Mouse (Mus musculus): ENCODE measurements around the gene Slc9a6.

The Slc9a6 gene

DNA sequence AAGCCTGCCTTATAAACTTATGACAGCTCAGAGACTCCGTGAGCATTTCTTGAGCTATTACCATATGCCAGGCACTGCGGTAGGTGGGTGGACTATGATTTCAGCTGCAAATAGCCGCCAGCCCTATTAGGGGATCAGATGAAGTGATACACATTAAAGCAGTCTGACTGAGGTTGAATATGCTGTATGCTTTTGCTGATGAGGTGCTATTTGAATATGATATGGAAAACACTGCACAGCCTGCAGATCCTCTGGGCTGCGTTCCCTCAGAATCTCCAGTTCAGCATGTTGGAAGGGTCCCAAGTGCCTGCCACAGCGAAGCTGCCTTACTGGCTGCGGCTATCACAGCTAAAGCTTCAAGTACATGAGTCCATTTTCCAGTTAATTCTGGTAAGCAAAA, 57.7 kb downstream of the Slc9a6 start:
- DNase-seq, result peak; percentile 58

DNA sequence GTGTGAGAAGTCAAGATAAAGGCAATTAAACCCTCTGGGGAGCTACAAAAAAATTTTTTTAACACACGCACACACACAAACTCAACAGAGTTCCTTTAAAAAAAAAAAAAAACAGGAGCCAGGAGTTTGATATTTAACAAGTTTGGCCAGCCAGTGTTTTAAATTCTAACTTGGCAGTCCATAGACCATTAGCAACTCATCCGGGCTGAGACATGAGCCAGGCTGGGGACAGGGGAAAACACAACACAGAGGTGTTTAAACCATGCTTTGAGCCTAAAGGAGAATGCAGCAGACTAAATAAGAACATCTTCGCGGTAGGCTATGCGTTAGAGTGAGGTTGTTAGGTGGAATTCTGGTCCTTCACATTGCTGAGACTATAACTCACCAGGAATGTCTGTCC, 58.5 kb downstream of the Slc9a6 start:
- no peak for DNase-seq

DNA sequence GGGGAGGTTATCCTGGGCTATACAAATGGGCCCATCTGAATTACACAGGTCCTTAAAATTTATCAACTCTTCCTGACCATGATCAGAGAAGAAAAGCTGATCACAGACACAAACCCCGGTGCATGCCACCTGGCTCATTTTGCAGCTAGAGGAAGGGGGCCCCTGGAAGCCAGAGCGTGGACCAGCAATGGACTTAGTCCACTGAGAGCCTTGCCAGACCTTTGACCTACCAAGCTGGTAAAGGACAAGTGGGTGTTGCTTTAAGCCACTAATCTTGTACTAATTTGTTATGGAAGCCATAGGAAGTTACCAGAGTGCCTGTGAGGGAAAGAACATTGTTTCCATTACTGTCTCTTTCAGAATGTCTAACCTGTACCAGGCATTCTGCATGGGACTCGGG, 58.9 kb downstream of the Slc9a6 start:
- DNase-seq, result no peak

DNA sequence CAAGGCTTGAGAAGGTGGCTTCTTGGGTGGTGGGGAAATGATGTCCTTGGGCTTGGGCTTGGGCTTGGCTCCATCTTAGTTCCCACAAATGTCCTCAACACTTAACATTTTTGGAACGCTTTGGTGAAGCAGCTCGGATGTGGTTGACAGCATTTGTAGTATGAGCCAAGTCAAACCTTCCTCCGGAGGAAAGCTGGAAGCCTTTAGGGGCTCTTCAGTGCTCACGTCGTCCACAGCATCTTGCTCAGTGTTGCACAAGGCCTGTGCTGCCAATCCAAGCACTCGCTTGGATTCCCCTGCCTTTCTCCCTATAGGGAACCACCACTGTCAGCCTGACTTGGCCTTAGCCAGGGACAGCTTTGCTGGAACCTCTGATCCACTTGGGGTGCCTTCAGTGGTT, 66.0 kb downstream of the Slc9a6 start:
- DNase-seq, result peak; percentile 47

DNA sequence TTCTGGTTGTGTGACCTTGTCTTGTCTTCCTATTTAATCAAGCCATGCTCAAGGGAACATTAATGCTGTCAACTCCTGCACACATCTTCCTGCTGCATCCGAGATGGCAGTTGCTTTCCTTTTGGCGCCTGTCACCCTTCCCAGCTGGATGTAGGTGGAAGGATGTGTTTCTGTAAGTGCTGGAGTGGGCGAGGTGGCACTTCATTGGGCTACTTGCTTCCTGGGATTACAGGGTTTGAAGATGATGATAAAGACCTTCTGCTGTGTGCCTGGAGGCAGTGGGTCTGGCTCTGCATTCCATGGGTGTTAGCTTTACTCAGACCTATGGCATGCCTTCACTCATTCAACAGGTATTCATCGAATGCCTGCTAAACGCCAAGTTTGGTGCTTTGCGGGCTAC, 68.2 kb downstream of the Slc9a6 start:
- DNase-seq, result no peak

DNA sequence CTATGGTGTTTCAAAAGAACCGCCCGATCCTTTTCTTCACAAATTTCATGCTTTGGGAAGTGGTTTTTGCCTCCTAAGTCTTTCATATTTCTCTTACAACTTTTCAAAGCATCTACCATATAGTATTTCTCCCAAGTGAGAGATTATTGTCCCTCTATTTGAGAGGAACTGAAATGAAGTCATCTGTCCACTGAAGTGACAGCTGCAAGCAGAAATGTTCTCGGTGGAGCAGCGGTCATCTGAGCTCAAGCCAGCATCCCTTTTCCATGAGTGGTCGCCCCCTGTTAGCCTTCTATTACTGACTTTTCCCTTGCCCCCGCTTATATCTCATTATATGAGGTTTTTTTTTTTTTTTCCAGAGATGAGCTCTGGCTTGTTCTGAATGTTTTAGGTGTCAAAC, 69.5 kb downstream of the Slc9a6 start:
- no peak for DNase-seq

DNA sequence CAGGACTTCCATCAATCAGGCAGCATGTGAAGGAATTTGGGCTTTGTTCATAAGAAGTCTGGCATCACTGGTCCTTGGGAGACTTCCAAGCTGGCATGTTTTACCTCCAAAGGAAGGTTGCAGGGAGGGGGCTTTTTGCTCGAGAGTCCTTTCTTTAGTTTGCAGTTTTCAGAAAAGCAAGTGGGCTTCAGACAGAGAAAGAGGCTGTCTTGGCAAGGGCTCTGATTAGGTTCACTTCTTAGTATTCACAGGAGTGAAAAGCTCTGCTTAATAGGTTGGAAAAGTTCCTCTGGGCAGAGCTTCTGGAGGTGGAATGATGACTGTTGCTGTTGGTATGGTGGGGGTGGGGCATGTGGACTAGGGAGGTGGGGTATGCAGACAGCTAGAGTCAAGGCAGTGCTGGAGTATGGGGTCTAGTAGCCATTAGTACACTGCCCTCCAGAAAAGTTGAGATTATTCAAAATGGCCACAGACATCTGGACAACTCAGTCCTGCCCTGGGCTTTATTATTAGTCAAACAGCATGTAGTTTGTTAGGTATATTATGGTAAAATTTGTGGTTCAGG, 72.7 kb downstream of the Slc9a6 start:
- DNase-seq, result no peak

DNA sequence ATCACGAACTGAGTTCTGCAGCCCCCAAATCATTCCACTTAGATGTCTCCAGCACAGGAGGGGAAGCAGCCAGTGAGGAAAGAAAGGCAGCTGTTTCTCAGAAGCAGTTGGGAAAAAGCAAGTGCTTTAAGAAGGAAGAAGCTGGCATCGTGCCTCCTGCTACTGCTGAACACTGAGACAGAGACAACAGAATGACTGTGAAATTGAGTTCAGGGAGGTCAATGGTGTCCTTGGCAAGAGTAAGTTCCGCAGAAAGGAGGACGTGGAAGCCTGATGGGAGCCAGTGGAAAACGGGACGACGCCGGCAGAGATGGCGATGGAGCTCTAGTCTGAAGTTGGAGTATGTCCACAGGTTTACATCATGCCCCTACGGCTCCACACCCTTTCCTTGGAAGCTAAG, 74.0 kb downstream of the Slc9a6 start:
- peak; percentile 65 for DNase-seq

DNA sequence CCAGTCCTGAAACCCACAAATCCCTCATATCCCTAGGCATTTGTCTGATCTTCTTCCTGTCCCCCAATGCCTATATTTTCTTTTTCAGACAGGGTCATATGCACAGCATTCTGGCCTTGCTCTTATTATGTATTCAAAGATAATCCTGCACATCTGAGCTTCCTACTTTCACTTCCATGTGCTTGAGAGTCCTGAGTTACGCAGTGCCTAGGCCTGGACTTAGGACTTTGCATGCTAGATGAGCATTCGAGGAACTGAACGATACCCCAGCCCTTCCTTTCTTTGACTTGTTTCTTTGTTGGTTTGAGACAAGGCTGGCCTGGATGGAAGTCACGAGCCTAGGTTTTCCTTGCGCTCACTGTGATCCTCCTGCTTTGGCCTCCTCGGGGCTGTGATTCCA, 83.0 kb downstream of the Slc9a6 start:
- no peak for DNase-seq

DNA sequence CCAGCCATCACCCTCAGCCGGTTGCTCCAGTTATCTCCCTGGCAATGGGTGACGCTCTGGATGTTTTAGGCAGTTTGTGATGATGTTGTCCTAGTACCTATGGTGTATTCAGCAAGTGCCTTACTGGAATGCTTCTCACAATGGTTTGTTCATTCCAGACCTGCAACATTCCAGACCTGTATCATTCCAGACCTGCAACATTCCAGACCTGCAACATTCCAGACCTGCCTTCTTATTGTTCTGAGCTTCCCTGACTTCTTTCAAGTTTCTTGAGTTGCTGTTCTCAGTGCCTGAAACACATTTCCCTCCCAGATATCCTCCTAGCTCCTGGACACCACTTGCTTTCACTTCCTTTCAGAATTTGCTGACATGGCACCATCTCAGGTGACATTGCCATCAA, 85.0 kb downstream of the Slc9a6 start:
- no peak for DNase-seq

DNA sequence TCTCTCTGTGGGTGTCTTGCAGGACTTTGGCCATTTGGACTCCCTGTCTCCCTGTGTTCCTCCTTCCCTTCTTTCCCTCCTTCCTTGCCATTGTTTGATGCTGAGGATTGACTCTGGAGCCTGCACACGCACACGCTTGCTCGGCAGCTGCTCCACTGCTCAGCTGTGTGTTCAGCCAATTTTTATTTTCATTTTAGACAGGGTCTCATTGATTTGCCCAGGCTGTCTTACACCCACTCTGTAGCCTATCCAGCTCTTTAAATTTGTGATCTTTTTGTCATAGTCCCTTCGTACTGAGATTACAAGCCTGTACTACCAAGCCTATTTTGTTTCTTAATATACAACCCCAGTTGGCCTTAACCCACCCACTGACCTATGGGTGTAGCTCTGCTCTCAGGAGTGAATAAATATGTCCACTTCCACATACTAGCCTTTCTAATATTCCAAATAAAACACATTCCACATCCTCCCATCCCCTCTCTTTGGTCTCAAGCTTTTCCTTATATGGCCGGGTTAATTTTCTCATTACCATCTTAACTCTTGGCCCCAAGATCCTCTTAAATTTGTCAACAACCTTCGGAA, 87.7 kb downstream of the Slc9a6 start:
- DNase-seq, result peak; percentile 35

DNA sequence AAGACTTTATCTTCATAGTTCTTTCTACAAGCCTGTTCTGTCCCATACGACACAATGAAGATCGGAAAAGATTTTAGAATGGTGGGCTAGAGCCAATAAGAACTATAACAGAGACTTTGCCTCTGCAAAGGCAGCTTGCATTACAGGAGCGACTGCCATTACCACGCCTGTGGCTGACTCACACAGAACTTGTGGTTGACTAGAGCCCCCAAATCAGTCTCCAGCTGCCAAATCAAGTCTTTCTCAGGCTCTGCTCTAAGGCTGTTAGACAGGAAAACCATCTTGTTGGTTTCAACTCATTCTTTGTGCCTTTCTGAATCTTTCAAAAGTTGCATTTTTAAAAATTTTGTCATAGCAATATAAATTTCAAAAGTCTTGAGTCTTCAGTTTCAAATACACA, 88.3 kb downstream of the Slc9a6 start:
- DNase-seq, result peak; percentile 9

DNA sequence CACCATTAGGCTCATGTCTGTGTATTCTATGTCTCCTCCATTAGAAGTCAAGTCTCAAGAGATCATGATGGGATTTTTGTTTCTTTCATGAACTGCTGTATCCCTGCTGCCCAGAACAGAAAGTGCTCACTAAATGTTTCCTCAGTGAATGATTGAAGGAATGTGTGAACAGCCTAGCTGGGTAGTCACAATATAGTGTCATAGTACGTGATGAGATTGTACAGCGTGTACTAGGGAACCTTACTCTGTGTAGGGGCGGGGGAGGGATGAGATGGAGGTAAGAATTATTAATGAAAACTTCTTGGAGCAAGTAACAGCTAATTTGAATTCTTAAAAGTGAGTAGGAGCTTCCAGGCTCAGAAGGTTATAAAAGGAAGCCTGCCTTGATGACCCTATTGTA, 91.7 kb downstream of the Slc9a6 start:
- DNase-seq, result no peak

DNA sequence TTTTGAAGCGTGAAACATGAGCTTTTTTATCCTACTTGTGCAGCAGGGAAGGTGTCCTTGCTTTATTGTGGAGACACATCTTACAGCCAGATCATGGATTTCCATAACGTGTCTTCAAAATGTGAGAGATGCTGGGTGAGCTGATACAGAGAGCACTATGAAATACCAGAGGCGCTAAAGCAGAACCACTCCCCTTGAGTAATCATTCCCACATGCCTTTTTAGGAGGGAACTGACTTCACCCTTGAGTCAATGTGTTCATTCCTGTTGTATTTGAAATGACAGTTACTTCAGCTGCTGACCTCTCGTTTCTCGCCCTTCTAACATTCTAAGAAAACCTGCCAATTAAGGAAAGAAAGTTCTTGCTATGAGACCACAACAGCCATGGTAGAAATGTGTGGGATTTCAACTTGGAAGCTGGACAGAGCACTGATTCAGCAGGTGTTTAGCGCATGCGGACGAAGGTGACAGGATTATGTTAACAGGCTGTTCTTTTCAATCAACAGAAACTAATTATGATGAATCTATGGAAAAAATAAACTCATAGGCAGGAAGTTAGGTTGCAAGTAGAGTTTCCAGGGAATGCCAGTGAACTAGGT, 94.5 kb downstream of the Slc9a6 start:
- DNase-seq, result peak; percentile 2

DNA sequence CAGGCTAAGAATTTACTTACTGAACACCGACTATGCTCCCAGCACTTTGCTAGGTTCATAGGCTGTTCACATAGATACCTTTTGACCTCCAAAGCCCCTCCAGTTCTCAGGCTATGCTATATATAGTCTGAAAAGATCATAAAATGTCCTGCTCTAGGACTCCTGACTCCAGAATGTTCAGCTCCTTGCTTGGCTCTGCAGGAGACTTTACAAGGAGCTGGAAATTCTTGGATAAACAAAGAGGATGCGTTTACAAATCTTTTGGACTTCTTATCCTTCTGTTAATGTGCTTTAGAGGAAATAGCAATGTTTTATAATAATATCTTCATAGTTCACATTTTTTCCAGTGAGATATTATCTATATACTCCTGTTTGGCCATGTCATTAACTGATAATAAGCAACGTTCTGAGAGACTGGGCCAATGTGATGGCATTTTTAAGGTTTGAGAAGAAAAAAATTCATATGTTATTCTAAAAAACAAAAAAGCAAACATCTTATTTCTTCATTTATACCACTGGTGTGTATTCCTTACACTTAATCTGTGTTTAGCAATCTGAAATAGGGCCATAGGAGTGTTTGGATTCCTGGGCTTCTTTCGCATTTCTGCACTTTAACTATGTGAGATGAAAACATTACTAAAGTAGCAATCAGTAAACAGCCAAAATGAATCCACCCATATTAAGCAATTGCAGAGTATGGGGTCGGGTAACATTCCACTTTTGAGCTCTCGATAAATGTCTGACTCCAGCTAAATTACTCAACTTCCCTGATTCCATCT, 99.2 kb downstream of the Slc9a6 start:
- peak; percentile 3 for DNase-seq

DNA sequence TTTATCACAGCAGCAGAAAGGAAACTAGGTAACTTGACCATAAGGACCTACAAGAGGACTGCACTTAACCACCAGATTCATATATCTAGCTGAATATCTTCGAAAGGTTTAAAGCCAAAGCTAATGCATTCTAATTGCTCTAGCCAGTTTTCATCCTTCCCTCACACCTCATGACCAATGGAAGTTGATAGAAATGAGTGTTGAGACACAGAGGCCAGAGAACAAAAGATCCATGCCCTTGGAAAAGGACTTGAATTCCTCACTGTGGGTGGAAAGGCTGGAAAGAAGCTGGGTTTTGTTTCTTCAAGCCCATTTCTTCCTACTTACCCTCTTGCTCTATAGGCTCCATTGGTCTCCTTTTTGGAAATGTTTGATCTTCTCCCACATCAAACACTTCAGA, 101.0 kb downstream of the Slc9a6 start:
- DNase-seq, result peak; percentile 4

DNA sequence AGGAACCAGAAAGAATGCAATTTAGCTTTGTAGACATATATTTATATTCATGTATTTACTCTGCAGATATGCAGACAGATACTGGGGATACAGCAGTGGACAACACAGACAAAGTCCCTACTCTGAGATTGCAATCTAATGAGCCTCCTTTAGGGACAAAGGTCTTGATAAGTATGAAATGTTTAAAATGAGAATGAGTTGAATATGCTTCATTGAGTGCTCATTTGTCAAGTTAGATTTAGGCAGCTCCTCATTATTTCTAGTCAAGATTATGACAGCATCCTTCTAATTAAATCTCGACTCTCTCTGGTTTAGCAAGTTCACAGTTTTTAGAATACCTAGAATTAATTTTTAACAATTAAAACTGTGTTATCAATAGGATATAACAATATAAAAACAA, 103.1 kb downstream of the Slc9a6 start:
- no peak for DNase-seq

Data from lung, postnatal 10 days (tissue).